Mouse (Mus musculus) midbrain, embryonic 16.5 days (tissue): ENCODE results near the gene Nudt4. TPM values are rescaled to one million over a fixed set of nuclear protein-coding genes. Genes with fewer than 3 reads are reported as not detected.
"Not testable (repeated sequence)": the region's sequence is repeated elsewhere in the genome, so short reads cannot be mapped to it uniquely, and the experiment has no call there.

Experiments used
- ATAC-seq: fragments of 200-750 bp; cut with Nextera tagmentation; 2 replicates; pipeline ENCODE4 v1.8.0; 2017; ENCODE audit warnings: moderate TSS enrichment
- H3K27ac ChIP-seq: fragments of 300-500 bp; sonication (generic); 2 replicates; pipeline ENCODE4 v1.5.1; 2014; ENCODE audit warnings: mild to moderate bottlenecking, low read length, mixed read lengths
- H3K27me3 ChIP-seq: fragments of 300-500 bp; sonication (generic); 2 replicates; pipeline ENCODE4 v1.6.1; 2014; ENCODE audit warnings: low read depth, low read length, mixed read lengths; ENCODE audit not compliant: control insufficient read depth, insufficient read depth
- H3K36me3 ChIP-seq: fragments of 300-500 bp; sonication (generic); 2 replicates; pipeline ENCODE4 v1.6.1; 2014; ENCODE audit warnings: mild to moderate bottlenecking, low read length, moderate library complexity, mixed read lengths; ENCODE audit not compliant: control insufficient read depth, insufficient read depth
- H3K4me1 ChIP-seq: fragments of 300-500 bp; sonication (generic); 2 replicates; pipeline ENCODE4 v1.6.1; 2014; ENCODE audit warnings: mild to moderate bottlenecking, low read length, mixed read lengths; ENCODE audit not compliant: control insufficient read depth, insufficient read depth
- H3K4me2 ChIP-seq: fragments of 300-500 bp; sonication (generic); 2 replicates; pipeline ENCODE4 v1.6.1; 2014; ENCODE audit warnings: mild to moderate bottlenecking, low read length, mixed read lengths
- H3K4me3 ChIP-seq: fragments of 300-500 bp; sonication (generic); 2 replicates; pipeline ENCODE4 v1.5.1; 2014; ENCODE audit warnings: low read depth, mild to moderate bottlenecking, low read length, moderate library complexity, mixed read lengths
- H3K9ac ChIP-seq: fragments of 300-500 bp; sonication (generic); 2 replicates; pipeline ENCODE4 v1.6.1; 2014; ENCODE audit warnings: low read depth, low read length, mixed read lengths
- H3K9me3 ChIP-seq: fragments of 300-500 bp; sonication (generic); replicated peaks from 2 replicates; pipeline ENCODE4 v1.6.1; 2014; ENCODE audit warnings: mild to moderate bottlenecking, low read length, mixed read lengths; ENCODE audit not compliant: control insufficient read depth, poor library complexity, severe bottlenecking
- WGBS: fragments of 180-500 bp; shearing (Covaris S2); extraction: QIAGEN DNeasy Blood & Tissue Kit; methylation state at CpG from one replicate; pipeline ENCODE4 v1.1.7; 2014; 5-methylcytosine and 5-hydroxymethylcytosine counted together
- polyA plus RNA-seq: library from polyadenylated mRNA; unstranded; fragments of >200 nt; fragmentation: Nextera tagmentation; extraction: Ambion mirVana; gene quantifications from 2 replicates; pipeline ENCODE4 v1.2.1, GENCODE M21; 2015

The Nudt4 gene
- polyA plus RNA-seq, 1 experiment from 2014 or later = 59.9 TPM

GRCm38 (mm10) chr10:95560394-95560983 is 3.5 kb downstream of the Nudt4 start:
- H3K36me3 ChIP-seq = no peaks in the 10 kb centered on the region
- ATAC-seq = no peak
- H3K4me2 ChIP-seq = no peak overlapping the region; the same call in 1 of the 2 replicates
- no peaks in the 10 kb centered on the region for H3K9me3 ChIP-seq
- no peak overlapping the region for H3K27ac ChIP-seq
- no peak overlapping the region for H3K9ac ChIP-seq
- H3K4me3 ChIP-seq = no peak overlapping the region
- H3K27me3 ChIP-seq = no peaks in the 10 kb centered on the region
- H3K4me1 ChIP-seq = peaks cover 19% of the 10 kb centered on the region
- 76% methylated on average over 9 of the region's 9 CpGs for WGBS

DNA sequence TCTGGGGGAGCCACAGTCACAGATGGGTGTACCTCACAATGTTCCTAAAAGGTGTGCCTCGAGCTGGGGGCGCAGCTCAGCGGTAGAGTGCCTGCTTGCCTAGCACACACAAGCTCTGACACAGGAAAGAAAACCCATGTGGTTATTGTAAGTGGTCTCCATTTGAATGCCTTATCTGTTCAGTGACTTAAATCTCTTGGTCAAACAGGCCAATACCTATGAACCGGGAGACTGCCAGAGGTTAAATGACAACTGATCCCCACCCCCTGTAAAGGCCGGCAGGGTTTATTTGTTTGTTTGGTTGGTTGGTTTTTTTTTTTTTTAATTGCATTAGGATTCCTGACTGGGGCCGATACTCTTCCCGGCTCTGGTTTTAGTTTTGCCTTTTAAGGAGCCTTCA is 4.5 kb downstream of the Nudt4 start:
- peaks cover 17% of the 10 kb centered on the region for H3K4me1 ChIP-seq
- no peak overlapping the region for H3K9ac ChIP-seq
- H3K27me3 ChIP-seq = no peaks in the 10 kb centered on the region
- H3K4me3 ChIP-seq = no peak overlapping the region
- WGBS = 85% methylated on average over 7 of the region's 7 CpGs
- no peaks in the 10 kb centered on the region for H3K9me3 ChIP-seq
- no peaks in the 10 kb centered on the region for H3K36me3 ChIP-seq
- no peak overlapping the region for H3K27ac ChIP-seq
- no peak overlapping the region for H3K4me2 ChIP-seq
- ATAC-seq = no peak

GRCm38 (mm10) chr10:95557337-95557828 is 6.6 kb downstream of the Nudt4 start:
- WGBS = 87% methylated on average over 5 of the region's 5 CpGs
- Histone ChIP-seq H3K4me2 (no peak overlapping the region), H3K9ac (no peak overlapping the region), H3K4me3 (no peak overlapping the region), H3K4me1 (peaks cover 14% of the 10 kb centered on the region), H3K27me3 (no peaks in the 10 kb centered on the region), H3K9me3 (no peaks in the 10 kb centered on the region), H3K36me3 (no peaks in the 10 kb centered on the region), H3K27ac (no peak overlapping the region)
- ATAC-seq = no peak

GRCm38 (mm10) chr10:95555866-95556265 is 8.1 kb downstream of the Nudt4 start:
- H3K36me3 ChIP-seq = no peaks in the 10 kb centered on the region
- WGBS = 86% methylated on average over 11 of the region's 11 CpGs
- ATAC-seq = no peak
- no peak overlapping the region for H3K9ac ChIP-seq
- H3K27ac ChIP-seq = no peak overlapping the region
- H3K9me3 ChIP-seq = no peaks in the 10 kb centered on the region
- H3K4me2 ChIP-seq = no peak overlapping the region
- peaks cover 9% of the 10 kb centered on the region for H3K4me1 ChIP-seq
- no peaks in the 10 kb centered on the region for H3K27me3 ChIP-seq
- H3K4me3 ChIP-seq = no peak overlapping the region

GRCm38 (mm10) chr10:95552326-95552725 is 11.6 kb downstream of the Nudt4 start:
- Histone ChIP-seq H3K4me3 (no peak overlapping the region), H3K36me3 (peaks cover 6% of the 10 kb centered on the region; the same call in 1 of the 2 replicates), H3K9me3 (no peaks in the 10 kb centered on the region), H3K9ac (no peak overlapping the region), H3K4me1 (peaks cover 5% of the 10 kb centered on the region), H3K27ac (no peak overlapping the region), H3K4me2 (no peak overlapping the region), H3K27me3 (no peaks in the 10 kb centered on the region)
- WGBS = 53% methylated on average over 3 of the region's 3 CpGs
- no peak for ATAC-seq

DNA sequence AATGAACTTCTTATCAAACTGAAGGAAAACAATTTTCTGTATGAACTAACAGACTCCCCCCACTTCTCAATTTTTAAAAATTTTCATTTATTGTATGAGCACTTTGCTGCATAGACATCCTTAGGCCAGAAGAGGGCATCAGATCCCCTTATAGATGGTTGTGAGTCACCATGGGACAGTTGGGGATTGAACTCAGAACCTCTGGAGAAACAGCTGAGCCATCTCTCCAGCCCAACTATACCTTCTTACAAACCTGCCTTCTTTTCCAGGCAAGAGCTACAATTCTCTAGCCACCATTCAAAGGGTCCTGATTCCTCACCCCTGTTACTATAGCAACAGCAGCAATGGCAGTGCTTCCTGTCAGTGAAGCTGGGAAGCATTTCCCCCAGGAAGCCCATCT is 12.2 kb downstream of the Nudt4 start:
- peaks cover 6% of the 10 kb centered on the region; the same call in 1 of the 2 replicates for H3K36me3 ChIP-seq
- no peaks in the 10 kb centered on the region for H3K9me3 ChIP-seq
- no peak overlapping the region for H3K4me3 ChIP-seq
- ATAC-seq = no peak
- no peak overlapping the region for H3K4me2 ChIP-seq
- no peak overlapping the region for H3K9ac ChIP-seq
- no peak overlapping the region for H3K27ac ChIP-seq
- no peaks in the 10 kb centered on the region for H3K27me3 ChIP-seq
- H3K4me1 ChIP-seq = peaks cover 5% of the 10 kb centered on the region

DNA sequence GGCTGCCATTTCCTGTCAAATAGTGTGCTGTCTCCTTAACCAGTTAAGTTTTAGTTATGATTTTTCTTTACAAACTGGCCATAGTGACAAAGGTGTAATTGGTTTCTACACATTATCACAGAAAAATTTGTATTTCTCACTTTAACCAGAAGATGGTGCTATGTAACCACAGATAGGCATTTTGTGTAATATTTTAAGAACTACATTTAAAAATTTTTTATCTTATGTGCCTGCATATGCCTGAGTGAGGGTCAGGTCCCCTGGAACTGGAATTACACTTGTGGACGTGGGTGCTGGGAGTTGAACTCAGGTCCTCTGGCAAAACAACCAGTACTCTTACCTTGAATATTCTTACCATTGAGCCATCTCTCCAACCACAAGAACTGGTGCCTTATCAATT is 13.4 kb downstream of the Nudt4 start:
- Histone ChIP-seq H3K27ac (no peak overlapping the region), H3K9me3 (no peaks in the 10 kb centered on the region), H3K4me3 (no peak overlapping the region), H3K9ac (no peak overlapping the region), H3K4me2 (no peak overlapping the region), H3K36me3 (peaks cover 6% of the 10 kb centered on the region; the same call in 1 of the 2 replicates), H3K4me1 (peaks cover 5% of the 10 kb centered on the region), H3K27me3 (no peaks in the 10 kb centered on the region)
- WGBS = 57% methylated on average over 1 of the region's 1 CpGs
- ATAC-seq = no peak

GRCm38 (mm10) chr10:95549080-95549479 is 14.9 kb downstream of the Nudt4 start:
- not testable (repeated sequence) for H3K4me2 ChIP-seq, H3K27ac ChIP-seq, H3K4me3 ChIP-seq, H3K4me1 ChIP-seq, H3K9me3 ChIP-seq, ATAC-seq, H3K36me3 ChIP-seq, H3K9ac ChIP-seq, H3K27me3 ChIP-seq
- 65% methylated on average over 5 of the region's 5 CpGs for WGBS

DNA sequence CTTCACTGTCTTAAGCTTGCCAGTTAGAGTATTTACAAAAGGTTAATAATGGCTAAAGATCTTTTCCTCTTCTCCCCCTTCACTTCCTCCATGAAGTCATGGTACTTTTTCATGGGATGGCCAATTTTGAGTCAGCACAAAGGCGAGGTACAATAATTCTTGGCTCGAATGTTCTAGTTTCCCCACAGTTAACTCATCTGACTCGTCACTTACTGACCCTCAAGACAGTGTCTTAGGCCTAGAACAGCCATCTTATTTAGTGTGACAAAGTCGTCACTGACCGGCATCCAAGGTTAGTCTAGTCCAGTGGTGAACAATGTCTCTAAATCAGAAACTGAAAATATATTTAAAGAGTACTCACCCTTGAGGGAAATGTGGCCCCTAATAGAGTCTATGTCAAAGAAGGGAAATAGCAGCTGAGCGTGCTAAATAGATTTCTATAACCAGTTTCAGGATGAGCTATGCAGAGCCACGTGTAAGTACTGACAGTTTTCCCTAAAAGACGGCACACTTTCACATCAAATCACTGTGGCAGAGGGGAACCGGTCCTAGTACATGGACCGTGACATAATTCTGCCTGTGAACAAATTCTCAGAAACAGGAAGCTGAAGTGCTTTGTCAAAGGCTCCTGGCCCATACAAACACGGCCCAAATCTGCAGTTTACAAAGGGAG is 15.7 kb downstream of the Nudt4 start:
- 83% methylated on average over 11 of the region's 11 CpGs for WGBS
- H3K4me2 ChIP-seq = no peak overlapping the region
- no peaks in the 10 kb centered on the region for H3K27me3 ChIP-seq
- H3K9ac ChIP-seq = no peak overlapping the region
- no peak overlapping the region for H3K4me3 ChIP-seq
- no peaks in the 10 kb centered on the region for H3K9me3 ChIP-seq
- no peak for ATAC-seq
- H3K36me3 ChIP-seq = peaks cover 11% of the 10 kb centered on the region; the same call in 1 of the 2 replicates
- H3K27ac ChIP-seq = no peak overlapping the region
- peaks cover 5% of the 10 kb centered on the region for H3K4me1 ChIP-seq
